Mouse (Mus musculus) left cerebral cortex, postnatal 14 days (tissue): ENCODE results near the gene Dnaja2. TPM values are rescaled to one million over a fixed set of nuclear protein-coding genes. Genes with fewer than 3 reads are reported as not detected.
A peak's percentile ranks its signal among the peaks of the same experiment; 100 is the strongest.

Source experiments
- DNase-seq, 2 experiments: peaks; one replicate each; pipeline ENCODE4 v3.0.0; 2021 to 2022; ENCODE audit warnings: low spot score in 2 of 2, mixed read lengths in 1 of 2
- intact Hi-C: fragments of 180-260 bp; cut with DNase I; formaldehyde crosslinking; loops from one replicate; pipeline ENCODE4 v1.15.1; 2025
- total RNA-seq, 2 experiments: library from RNA; stranded (reverse); gene quantifications; 2 replicates each; pipeline ENCODE4 v1.2.3; 2021

Gene Dnaja2
- total RNA-seq, 2 experiments from 2014 or later, result 198 to 202 TPM

- intact Hi-C loops, result no loop called here
Measured at GRCm38 (mm10) chr8:85559201-85559600, 4.1 kb upstream of the Dnaja2 start.

GRCm38 (mm10) chr8:85557601-85557986, 2.5 kb upstream of the Dnaja2 start:
- no peak for DNase-seq
- intact Hi-C loops, result no loop called here

More at GRCm38 (mm10) chr8:85559201-85559600, 4.1 kb upstream of the Dnaja2 start:
- DNase-seq, result no peak

DNA sequence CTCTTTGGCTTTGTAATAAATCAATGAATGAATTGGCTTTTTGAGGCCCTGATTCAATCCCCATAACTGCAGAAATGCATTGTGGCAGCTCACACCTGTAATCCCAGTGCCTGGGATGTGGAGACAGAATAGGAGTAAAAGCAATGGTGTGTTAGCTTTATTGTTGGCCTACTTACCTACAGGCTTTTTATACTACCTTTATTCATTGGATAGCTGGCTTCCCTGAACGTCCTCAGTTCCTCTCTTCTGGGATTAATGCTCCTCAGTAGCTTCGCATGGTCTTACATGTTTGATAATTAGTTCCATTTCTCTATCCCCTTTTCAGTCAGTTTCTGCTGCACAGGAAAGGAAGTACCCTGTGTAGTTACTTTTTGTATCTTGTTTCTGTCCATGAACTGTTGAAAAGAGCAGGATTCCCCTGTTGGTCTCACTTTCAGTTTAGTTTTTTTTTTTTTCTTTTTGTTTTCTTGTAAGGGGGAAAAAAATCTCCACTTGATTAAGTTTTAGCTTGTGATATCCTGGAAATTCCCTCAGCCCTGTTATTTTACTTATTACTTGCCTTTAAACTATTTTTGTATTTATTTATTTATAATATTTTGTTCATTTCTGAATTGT, 1.9 kb upstream of the Dnaja2 start:
- no peak for DNase-seq
- intact Hi-C loops, result no loop called here

DNA sequence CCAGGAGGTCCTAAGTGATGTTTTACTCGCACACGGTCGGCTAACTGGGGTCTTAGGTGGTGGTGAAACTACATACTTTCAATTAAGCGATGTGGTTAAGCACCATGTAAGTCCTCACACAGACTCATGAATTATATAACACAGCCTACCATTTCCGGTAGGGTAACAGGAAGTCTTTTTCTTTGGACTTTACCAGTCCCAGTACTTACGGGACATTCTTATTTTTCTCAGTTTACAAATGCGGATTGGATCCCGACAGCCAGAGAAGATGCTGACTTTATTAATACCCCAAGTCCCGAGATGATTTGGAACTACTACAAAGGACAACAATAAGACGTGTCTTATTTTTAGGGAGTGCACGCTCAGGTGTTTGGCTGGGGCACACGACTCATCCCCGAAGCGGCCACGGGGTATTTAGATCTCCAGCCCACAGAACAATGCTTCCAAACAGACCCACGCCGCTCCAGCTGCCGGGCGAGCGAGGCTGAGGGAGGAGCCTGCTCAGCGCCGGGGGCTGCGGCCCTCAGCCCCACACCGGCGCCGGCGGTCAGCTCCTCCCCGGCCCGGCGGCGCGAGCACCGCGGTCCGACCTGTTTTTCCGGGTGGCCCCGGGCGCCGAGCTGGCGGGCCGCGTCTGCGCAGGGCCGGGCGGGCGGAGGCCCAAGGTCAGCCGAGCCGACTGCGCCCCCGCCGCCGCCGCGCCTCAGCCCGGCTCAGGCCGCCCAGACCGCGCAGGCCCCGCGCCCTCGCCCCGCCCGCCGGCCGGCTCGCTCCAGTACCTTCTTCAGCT, 558 bp downstream of the Dnaja2 start:
- intact Hi-C loops, result no loop called here
- DNase-seq, result peak in 1 of 2 experiments; percentile 37

DNA sequence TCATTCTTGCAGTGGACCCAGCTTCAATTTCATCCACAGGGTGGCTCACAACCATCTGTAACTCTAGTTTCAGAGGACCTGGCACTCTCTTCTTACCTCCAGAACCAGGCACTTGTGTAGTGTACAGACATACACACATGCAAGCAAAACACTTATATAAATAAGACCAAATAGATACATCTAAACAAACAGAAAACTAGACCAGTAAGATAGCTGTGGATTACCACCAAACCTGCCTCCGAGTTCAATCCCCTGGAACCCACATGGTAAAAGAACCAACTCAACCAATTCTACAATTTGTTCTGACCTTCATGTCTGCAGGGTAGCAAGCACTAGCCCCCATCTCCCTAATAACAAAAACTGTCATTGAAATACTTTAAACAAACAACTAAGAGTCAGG, 3.2 kb downstream of the Dnaja2 start:
- DNase-seq, result no peak
- intact Hi-C loops, result no loop called here

DNA sequence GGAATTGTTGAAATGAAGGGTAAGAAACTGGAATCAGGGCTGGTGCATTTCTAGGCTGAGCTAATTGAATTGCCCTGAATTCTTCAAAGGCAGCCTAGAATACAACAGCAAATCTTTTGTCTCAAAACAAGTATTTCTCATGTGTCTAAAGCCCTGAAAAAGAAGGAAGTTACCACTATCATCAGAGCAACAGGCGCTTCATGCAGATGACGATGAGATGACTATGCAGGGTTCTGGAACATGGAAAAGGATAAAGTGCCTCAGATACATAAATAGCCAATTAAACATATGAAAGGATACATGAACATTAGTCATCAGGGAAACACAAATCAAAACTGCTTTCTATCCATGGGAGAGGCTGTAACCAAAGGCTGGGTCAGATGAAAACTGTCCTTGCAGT, 18.8 kb downstream of the Dnaja2 start:
- intact Hi-C loops, result no loop called here
- no peak for DNase-seq

DNA sequence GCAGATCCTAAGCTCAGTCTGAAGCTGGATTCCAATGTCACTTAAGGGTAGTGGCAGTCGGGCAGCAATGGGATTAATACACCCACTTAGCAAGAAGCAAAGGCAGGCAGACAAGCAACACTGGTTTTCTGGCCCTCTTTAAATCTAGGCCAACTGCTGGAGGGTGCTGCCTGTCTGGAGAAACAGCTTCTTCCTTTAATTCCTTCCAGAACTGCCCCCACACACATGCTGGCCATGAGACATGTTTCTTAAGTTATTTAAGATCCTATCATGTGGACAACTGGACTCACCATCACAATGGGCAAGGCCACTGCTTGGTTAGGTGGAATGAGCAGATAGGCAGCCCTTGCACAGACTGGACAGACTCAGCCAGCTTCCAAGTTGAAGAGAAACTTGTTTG, 21.0 kb downstream of the Dnaja2 start:
- intact Hi-C loops, result no loop called here
- DNase-seq, result peak in 1 of 2 experiments; percentile 68

- intact Hi-C loops, result no loop called here
- no peak for DNase-seq
Measured at GRCm38 (mm10) chr8:85533434-85533833, 21.7 kb downstream of the Dnaja2 start.

DNA sequence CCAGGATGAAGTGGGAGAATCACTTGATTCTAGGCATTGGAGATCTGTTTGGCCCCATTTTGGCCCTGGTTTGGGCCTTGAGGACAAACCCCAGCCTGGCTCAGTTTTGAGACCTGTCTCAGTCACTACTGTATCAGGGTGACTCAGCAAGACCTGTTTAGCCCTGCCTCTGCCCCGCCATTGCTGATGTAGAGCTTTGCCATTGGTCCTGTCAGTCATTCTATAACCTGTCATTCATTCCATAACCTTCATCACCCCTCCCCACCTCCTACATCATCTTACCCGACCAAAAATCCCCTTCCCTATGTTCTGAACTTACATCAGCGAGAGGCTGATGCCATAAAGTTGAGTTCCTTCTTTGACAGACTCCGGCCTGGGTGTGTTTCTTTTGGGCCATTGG, 22.3 kb downstream of the Dnaja2 start:
- DNase-seq, result no peak
- intact Hi-C loops, result no loop called here

GRCm38 (mm10) chr8:85531471-85531870, 23.7 kb downstream of the Dnaja2 start:
- no peak for DNase-seq
- intact Hi-C loops, result no loop called here

DNA sequence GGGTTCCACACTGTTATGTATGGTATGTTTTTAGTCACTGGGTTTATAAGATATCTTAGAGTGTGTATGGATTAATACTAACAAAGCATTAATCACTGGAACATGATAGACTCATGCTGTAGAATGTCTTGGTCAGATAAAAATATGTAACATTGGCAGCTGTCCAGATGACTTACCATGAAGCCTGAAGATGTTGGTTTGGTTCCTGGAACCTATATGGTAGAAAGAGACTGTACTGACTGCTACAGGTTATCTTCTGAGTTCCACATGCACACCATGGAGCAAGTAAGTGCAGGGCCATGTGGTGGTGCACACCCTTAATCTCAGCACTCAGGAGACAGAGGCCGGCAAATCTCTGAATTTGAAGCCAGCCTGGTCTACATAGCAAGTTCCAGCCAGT, 24.4 kb downstream of the Dnaja2 start:
- intact Hi-C loops, result no loop called here
- no peak for DNase-seq

- DNase-seq, result no peak
- intact Hi-C loops, result loop anchor here (2.0 kb wide), 1 partner anchor 72 kb away; no protein-coding TSS in a partner anchor
Measured at GRCm38 (mm10) chr8:85528959-85529358, 26.2 kb downstream of the Dnaja2 start.

DNA sequence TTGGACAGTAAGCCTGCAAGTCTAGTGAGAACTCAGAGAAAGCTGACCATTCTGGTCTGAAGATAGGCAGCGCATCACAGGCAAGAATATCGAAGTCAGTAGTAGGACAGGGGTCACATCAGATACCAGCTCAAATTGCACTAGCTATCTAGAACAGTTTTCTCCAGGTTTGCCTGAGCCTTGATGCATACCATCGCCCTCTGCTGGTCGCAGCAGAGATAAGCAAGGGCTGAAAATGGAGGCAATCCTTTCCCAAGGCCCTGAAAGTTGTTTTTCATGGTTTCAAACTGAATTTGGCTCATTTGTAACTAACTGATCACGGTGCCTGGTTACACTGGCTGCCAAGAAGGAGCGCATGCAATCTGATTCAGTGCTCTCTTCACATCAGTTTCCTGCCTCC, 29.0 kb downstream of the Dnaja2 start:
- DNase-seq, result peak; percentile 69 to 78
- intact Hi-C loops, result no loop called here

GRCm38 (mm10) chr8:85524086-85524485, 31.1 kb downstream of the Dnaja2 start:
- DNase-seq, result peak in 1 of 2 experiments; percentile 67
- intact Hi-C loops, result no loop called here

- intact Hi-C loops, result no loop called here
Measured at GRCm38 (mm10) chr8:85521332-85521731, 33.8 kb downstream of the Dnaja2 start.

GRCm38 (mm10) chr8:85520586-85520985, 34.6 kb downstream of the Dnaja2 start:
- intact Hi-C loops, result no loop called here
- no peak for DNase-seq

More at GRCm38 (mm10) chr8:85521332-85521731, 33.8 kb downstream of the Dnaja2 start:
- no peak for DNase-seq

- DNase-seq, result peak in 1 of 2 experiments; percentile 52
- intact Hi-C loops, result no loop called here
Measured at GRCm38 (mm10) chr8:85517956-85518355, 37.2 kb downstream of the Dnaja2 start.

DNA sequence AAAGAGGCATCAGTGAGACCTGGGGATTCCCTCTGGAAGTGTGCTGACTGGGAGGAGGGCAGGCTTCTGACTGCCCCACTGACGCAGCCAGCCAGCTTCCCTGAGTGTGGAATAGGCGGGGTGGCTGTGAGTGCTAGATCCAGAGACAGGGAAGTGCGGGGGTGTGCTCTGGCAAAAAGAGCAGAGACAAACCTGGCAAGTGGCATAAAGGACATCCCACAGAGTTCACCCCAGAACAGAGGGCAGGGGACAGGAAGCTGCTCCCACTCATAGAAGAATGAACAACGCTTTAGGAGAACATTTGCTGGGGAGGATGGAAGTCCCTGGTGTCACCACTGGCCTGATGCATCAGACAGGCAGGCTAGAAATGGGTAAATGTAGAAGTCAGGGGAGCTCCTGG, 37.8 kb downstream of the Dnaja2 start:
- intact Hi-C loops, result no loop called here
- peak; percentile 44 to 67 for DNase-seq

- peak; percentile 73 to 89 for DNase-seq
- intact Hi-C loops, result no loop called here
Measured at GRCm38 (mm10) chr8:85515391-85515790, 39.8 kb downstream of the Dnaja2 start.

DNA sequence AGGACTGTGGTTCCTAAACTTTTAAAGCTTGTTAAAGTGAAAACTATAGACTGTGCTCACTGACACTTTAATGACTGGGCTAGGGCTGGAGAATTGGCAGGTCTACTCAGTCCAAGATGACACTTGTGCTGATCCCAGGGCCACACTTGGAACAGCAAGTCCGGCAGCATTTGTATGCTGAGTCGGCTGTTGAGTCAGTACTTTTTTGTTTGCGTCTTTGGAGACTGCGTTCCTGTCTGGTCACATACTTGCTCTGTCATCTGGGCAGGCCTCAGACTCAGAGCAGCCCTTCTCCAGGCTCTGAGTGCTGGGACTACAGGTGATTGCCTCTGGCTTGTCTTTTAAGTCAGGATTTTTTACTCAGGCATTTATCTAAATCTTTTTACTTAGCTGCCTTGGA, 41.9 kb downstream of the Dnaja2 start:
- intact Hi-C loops, result no loop called here
- no peak for DNase-seq

DNA sequence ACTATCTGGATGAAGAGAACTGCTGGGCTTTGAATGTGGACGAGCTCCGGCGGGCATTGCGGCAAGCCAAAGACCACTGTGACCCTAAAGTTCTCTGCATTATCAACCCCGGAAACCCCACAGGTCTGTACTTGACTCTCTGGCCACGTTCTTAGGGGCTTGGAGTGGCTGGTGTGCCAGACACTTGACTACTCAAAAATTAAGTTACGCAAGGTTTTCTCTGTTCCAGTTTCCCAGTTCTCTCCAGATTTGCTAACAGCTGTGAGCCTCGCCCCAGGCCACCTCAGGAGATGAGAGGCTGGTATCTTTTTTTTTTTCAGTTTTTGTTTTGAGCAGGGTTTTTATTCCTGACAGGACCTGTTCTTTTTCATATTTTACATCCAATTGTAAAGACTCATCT, 42.9 kb downstream of the Dnaja2 start:
- intact Hi-C loops, result no loop called here
- no peak for DNase-seq
